Mouse (Mus musculus) urinary bladder, postnatal 4 days (tissue): ENCODE results near the gene Etfbkmt.
"Not testable (repeated sequence)": the region's sequence is repeated elsewhere in the genome, so short reads cannot be mapped to it uniquely, and the experiment has no call there.

Experiments
- DNase-seq, 2 experiments: peaks; one replicate each; pipeline ENCODE4 v3.0.0; 2021 to 2022; ENCODE audit warnings: low spot score in 2 of 2

The Etfbkmt gene

GRCm38 (mm10) chr6:149139471-149139870, at the start of gene Etfbkmt:
Gene Etfbkmt, plus strand, starts transcription at chr6:149139849.
- no peak for DNase-seq

- DNase-seq, result no peak
Measured at GRCm38 (mm10) chr6:149092406-149092805, 47.2 kb upstream of the Etfbkmt start.

- no peak for DNase-seq
Measured at GRCm38 (mm10) chr6:149093465-149093864, 46.2 kb upstream of the Etfbkmt start.

- no peak for DNase-seq
Measured at GRCm38 (mm10) chr6:149094555-149094954, 45.1 kb upstream of the Etfbkmt start.

GRCm38 (mm10) chr6:149095389-149095788, 44.3 kb upstream of the Etfbkmt start:
- DNase-seq, result no peak

- no peak for DNase-seq
Measured at GRCm38 (mm10) chr6:149096233-149096632, 43.4 kb upstream of the Etfbkmt start.

- DNase-seq, result no peak
Measured at GRCm38 (mm10) chr6:149097276-149097675, 42.4 kb upstream of the Etfbkmt start.

GRCm38 (mm10) chr6:149098993-149099392, 40.7 kb upstream of the Etfbkmt start:
- no peak for DNase-seq

- peak; percentile 24 to 61 for DNase-seq
Measured at GRCm38 (mm10) chr6:149100174-149101075, 39.2 kb upstream of the Etfbkmt start.

- DNase-seq, result peak; percentile 73 to 74
Measured at GRCm38 (mm10) chr6:149101076-149101942, 38.3 kb upstream of the Etfbkmt start, which contains the start of gene Dennd5b. Gene Dennd5b, minus strand, starts transcription at chr6:149101680.

- no peak for DNase-seq
Measured at GRCm38 (mm10) chr6:149101943-149102243, 37.8 kb upstream of the Etfbkmt start.

- no peak for DNase-seq
Measured at GRCm38 (mm10) chr6:149103451-149103850, 36.2 kb upstream of the Etfbkmt start.

- DNase-seq, result no peak
Measured at GRCm38 (mm10) chr6:149107615-149108014, 32.0 kb upstream of the Etfbkmt start.

- no peak for DNase-seq
Measured at GRCm38 (mm10) chr6:149108909-149109308, 30.7 kb upstream of the Etfbkmt start.

- no peak for DNase-seq
Measured at GRCm38 (mm10) chr6:149116992-149117391, 22.7 kb upstream of the Etfbkmt start.

GRCm38 (mm10) chr6:149118935-149119334, 20.7 kb upstream of the Etfbkmt start:
- DNase-seq, result no peak

GRCm38 (mm10) chr6:149119853-149120252, 19.8 kb upstream of the Etfbkmt start:
- no peak for DNase-seq

GRCm38 (mm10) chr6:149123042-149123441, 16.6 kb upstream of the Etfbkmt start:
- no peak for DNase-seq

GRCm38 (mm10) chr6:149126675-149127074, 13.0 kb upstream of the Etfbkmt start:
- no peak for DNase-seq

- not testable (repeated sequence) for DNase-seq
Measured at GRCm38 (mm10) chr6:149129870-149130269, 9.8 kb upstream of the Etfbkmt start, which contains the start of gene Gm10203. Gene Gm10203, plus strand, starts transcription at chr6:149130170.

- no peak for DNase-seq
Measured at GRCm38 (mm10) chr6:149131111-149131510, 8.5 kb upstream of the Etfbkmt start.

- no peak for DNase-seq
Measured at GRCm38 (mm10) chr6:149132311-149133077, 7.2 kb upstream of the Etfbkmt start.
